Mouse (Mus musculus) heart, adult 2 months (tissue): ENCODE data around the gene Fgf22.

ENCODE experiments used
- CTCF ChIP-seq: fragments of 200-600 bp; IDR thresholded peaks from 2 replicates; pipeline ENCODE4 v1.8.1; 2022; ENCODE audit warnings: antibody characterized with exemption, mild to moderate bottlenecking, moderate library complexity
- POLR2A ChIP-seq: fragments of 200-500 bp; IDR thresholded peaks from 2 replicates; pipeline ENCODE4 v1.6.1; 2011; ENCODE audit warnings: mild to moderate bottlenecking, low read depth, low read length, control low read depth; ENCODE audit not compliant: insufficient read depth

DNA sequence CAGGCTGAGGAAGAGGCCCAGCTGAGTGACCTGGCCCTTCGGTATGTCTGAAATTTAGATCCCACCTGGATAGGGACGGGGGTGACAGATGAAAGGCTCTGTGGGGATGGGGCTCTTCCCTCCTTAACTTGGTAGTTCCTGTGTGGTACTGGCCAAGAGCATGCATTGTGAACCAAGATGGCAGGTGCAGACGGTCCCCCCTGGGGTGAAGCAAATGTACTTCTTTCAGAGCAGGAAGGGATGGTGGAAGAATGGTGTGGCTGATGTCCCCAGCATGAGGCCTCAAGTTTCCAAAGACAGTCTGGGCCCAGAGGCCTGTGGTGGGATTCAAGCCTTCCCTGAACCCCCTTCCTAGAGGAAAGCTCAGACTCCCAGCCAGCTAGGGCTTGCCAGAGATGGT is 978 bp downstream of the Fgf22 start:
- TF ChIP-seq POLR2A (no peak), CTCF (no peak)
